Mouse (Mus musculus) intestine, embryonic 14.5 days (tissue): ENCODE data around the gene Dirc2. TPM values are rescaled to one million over a fixed set of nuclear protein-coding genes. Genes with fewer than 3 reads are reported as not detected.
A peak's percentile ranks its signal among the peaks of the same experiment; 100 is the strongest.

ENCODE experiments used
- ATAC-seq: fragments of 200-750 bp; cut with Nextera tagmentation; replicated peaks from 2 replicates; pipeline ENCODE4 v1.8.0; 2017; ENCODE audit warnings: low read depth, moderate number of reproducible peaks, moderate TSS enrichment, moderate library complexity; ENCODE audit not compliant: low FRiP score, low TSS enrichment
- DNase-seq: peaks from one replicate; pipeline ENCODE4 v3.0.0-alpha.2; 2018; ENCODE audit warnings: low spot score
- H3K27ac ChIP-seq: fragments of 300-500 bp; sonication (generic); 2 replicates; pipeline ENCODE4 v1.5.1; 2014; ENCODE audit warnings: low read depth, mild to moderate bottlenecking, control low read depth
- H3K27me3 ChIP-seq: fragments of 300-500 bp; sonication (generic); replicated peaks from 2 replicates; pipeline ENCODE4 v1.6.1; 2014; ENCODE audit warnings: low read length, control low read depth; ENCODE audit not compliant: control insufficient read depth, insufficient read depth
- H3K36me3 ChIP-seq: fragments of 300-500 bp; sonication (generic); 2 replicates; pipeline ENCODE4 v1.6.1; 2014; ENCODE audit warnings: low read length, control low read depth; ENCODE audit not compliant: control insufficient read depth, insufficient read depth
- H3K4me1 ChIP-seq: fragments of 300-500 bp; sonication (generic); replicated peaks from 2 replicates; pipeline ENCODE4 v1.6.1; 2014; ENCODE audit warnings: low read length, control low read depth, mixed read lengths; ENCODE audit not compliant: control insufficient read depth, insufficient read depth
- H3K4me2 ChIP-seq: fragments of 300-500 bp; sonication (generic); 2 replicates; pipeline ENCODE4 v1.6.1; 2014; ENCODE audit warnings: low read length
- H3K4me3 ChIP-seq: fragments of 300-500 bp; sonication (generic); 2 replicates; pipeline ENCODE4 v1.5.1; 2014; ENCODE audit warnings: low read depth, low read length, control low read depth, mixed read lengths
- H3K9ac ChIP-seq: fragments of 300-500 bp; sonication (generic); 2 replicates; pipeline ENCODE4 v1.6.1; 2014; ENCODE audit warnings: mild to moderate bottlenecking, low read length
- H3K9me3 ChIP-seq: fragments of 300-500 bp; sonication (generic); 2 replicates; pipeline ENCODE4 v1.6.1; 2016; ENCODE audit warnings: low read length, control low read depth; ENCODE audit not compliant: control insufficient read depth
- WGBS: fragments of 180-500 bp; shearing (Covaris S2); extraction: QIAGEN DNeasy Blood & Tissue Kit; methylation state at CpG from one replicate; pipeline ENCODE4 v1.1.7; 2014; 5-methylcytosine and 5-hydroxymethylcytosine counted together
- polyA plus RNA-seq: library from polyadenylated mRNA; unstranded; fragments of >200 nt; fragmentation: Nextera tagmentation; extraction: Ambion mirVana; gene quantifications from 2 replicates; pipeline ENCODE4 v1.2.1, GENCODE M21; 2014

The Dirc2 gene
- polyA plus RNA-seq, 1 experiment from 2014 or later = 18.6 TPM

GRCm38 (mm10) chr16:35664847-35665246 is 104.3 kb downstream of the Dirc2 start:
- H3K4me2 ChIP-seq = no peak overlapping the region
- ATAC-seq (no peak), DNase-seq (no peak)
- H3K36me3 ChIP-seq = no peaks in the 10 kb centered on the region
- H3K27ac ChIP-seq = no peak overlapping the region
- H3K9ac ChIP-seq = no peak overlapping the region
- no peak overlapping the region for H3K4me3 ChIP-seq
- peaks cover 12% of the 10 kb centered on the region for H3K27me3 ChIP-seq
- WGBS = 79% methylated on average over 4 of the region's 4 CpGs
- no peaks in the 10 kb centered on the region for H3K9me3 ChIP-seq
- no peaks in the 10 kb centered on the region; the same call in 1 of the 2 replicates for H3K4me1 ChIP-seq

GRCm38 (mm10) chr16:35663831-35664414 is 105.2 kb downstream of the Dirc2 start:
- H3K4me2 ChIP-seq = no peak overlapping the region
- H3K4me3 ChIP-seq = no peak overlapping the region
- no peaks in the 10 kb centered on the region for H3K36me3 ChIP-seq
- H3K27ac ChIP-seq = no peak overlapping the region
- ATAC-seq (no peak), DNase-seq (no peak)
- H3K9me3 ChIP-seq = no peaks in the 10 kb centered on the region
- peaks cover 22% of the 10 kb centered on the region for H3K27me3 ChIP-seq
- no peaks in the 10 kb centered on the region; the same call in 1 of the 2 replicates for H3K4me1 ChIP-seq
- no peak overlapping the region for H3K9ac ChIP-seq
- 87% methylated on average over 9 of the region's 9 CpGs for WGBS

GRCm38 (mm10) chr16:35660222-35660621 is 108.9 kb downstream of the Dirc2 start:
- Histone ChIP-seq H3K36me3 (no peaks in the 10 kb centered on the region), H3K9me3 (no peaks in the 10 kb centered on the region), H3K4me3 (peak overlapping the region; percentile 33), H3K27me3 (peaks cover 29% of the 10 kb centered on the region), H3K9ac (no peak overlapping the region; the same call in 1 of the 2 replicates), H3K27ac (no peak overlapping the region), H3K4me1 (no peaks in the 10 kb centered on the region; the same call in 1 of the 2 replicates), H3K4me2 (peak overlapping the region; percentile 58)
- DNase-seq (peak; percentile 68), ATAC-seq (no peak)
- 5% methylated on average over 36 of the region's 36 CpGs for WGBS

- no peak overlapping the region for H3K4me2 ChIP-seq
- H3K36me3 ChIP-seq = no peaks in the 10 kb centered on the region
- H3K4me1 ChIP-seq = no peaks in the 10 kb centered on the region
- H3K4me3 ChIP-seq = no peak overlapping the region
- H3K27me3 ChIP-seq = peaks cover 8% of the 10 kb centered on the region
- H3K9me3 ChIP-seq = no peaks in the 10 kb centered on the region
- WGBS = 86% methylated on average over 5 of the region's 5 CpGs
- ATAC-seq (no peak), DNase-seq (no peak)
- no peak overlapping the region for H3K9ac ChIP-seq
- no peak overlapping the region for H3K27ac ChIP-seq
These were observed 115.2 kb downstream of the Dirc2 start for GRCm38 (mm10) chr16:35653951-35654350.

DNA sequence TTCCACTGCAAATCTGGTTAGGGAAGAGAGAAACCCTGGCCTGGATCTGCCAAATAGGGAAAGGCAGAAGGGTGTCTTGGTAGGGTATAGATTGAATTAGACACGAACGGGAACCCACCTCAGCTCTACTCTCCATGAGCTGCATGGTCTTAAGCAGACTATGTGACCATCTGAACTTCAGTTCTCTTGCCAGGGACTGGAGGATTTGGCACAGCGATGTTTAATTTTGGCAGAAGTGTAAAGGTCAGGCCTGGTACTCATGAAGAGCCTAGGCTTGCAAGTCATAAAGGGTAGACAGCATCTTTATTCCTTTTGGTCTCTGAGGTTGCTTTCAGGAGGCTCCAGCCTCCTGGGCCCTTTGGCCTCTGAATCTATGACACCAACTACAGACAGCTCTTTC is 116.5 kb downstream of the Dirc2 start:
- 91% methylated on average over 3 of the region's 3 CpGs for WGBS
- no peaks in the 10 kb centered on the region for H3K9me3 ChIP-seq
- no peaks in the 10 kb centered on the region for H3K4me1 ChIP-seq
- no peak overlapping the region for H3K9ac ChIP-seq
- ATAC-seq (no peak), DNase-seq (no peak)
- H3K27ac ChIP-seq = no peak overlapping the region
- no peaks in the 10 kb centered on the region for H3K36me3 ChIP-seq
- no peak overlapping the region for H3K4me3 ChIP-seq
- H3K27me3 ChIP-seq = no peaks in the 10 kb centered on the region
- no peak overlapping the region for H3K4me2 ChIP-seq

GRCm38 (mm10) chr16:35652206-35652605 is 117.0 kb downstream of the Dirc2 start:
- no peaks in the 10 kb centered on the region for H3K9me3 ChIP-seq
- DNase-seq (no peak), ATAC-seq (no peak)
- 57% methylated on average over 6 of the region's 6 CpGs for WGBS
- H3K4me1 ChIP-seq = no peaks in the 10 kb centered on the region
- no peak overlapping the region for H3K9ac ChIP-seq
- H3K4me3 ChIP-seq = no peak overlapping the region
- no peak overlapping the region for H3K27ac ChIP-seq
- H3K27me3 ChIP-seq = no peaks in the 10 kb centered on the region
- H3K4me2 ChIP-seq = no peak overlapping the region
- no peaks in the 10 kb centered on the region for H3K36me3 ChIP-seq

DNA sequence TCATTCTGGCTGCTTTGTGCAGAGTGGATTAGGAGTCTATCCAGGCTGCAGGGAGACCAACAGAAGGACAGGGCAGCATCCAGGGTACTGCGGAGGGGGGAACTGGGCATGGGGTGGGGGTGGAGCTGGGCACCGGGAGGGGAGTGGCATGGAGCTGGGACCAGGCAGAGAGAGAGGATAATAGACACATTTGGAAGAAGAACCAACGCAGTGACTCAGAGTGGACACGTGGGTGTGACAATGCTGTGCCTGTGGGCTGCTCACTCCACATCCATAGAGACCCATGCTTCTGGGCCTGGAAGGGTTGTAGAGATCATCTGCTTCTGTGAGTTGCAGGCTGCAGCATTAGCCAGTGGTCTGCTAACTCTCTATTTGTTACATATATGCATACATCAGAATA is 120.3 kb downstream of the Dirc2 start:
- no peak overlapping the region for H3K27ac ChIP-seq
- H3K36me3 ChIP-seq = no peaks in the 10 kb centered on the region
- no peak overlapping the region for H3K4me3 ChIP-seq
- 78% methylated on average over 4 of the region's 4 CpGs for WGBS
- DNase-seq = no peak
- no peak overlapping the region for H3K4me2 ChIP-seq
- H3K27me3 ChIP-seq = no peaks in the 10 kb centered on the region
- no peaks in the 10 kb centered on the region for H3K4me1 ChIP-seq
- ATAC-seq = no peak
- no peak overlapping the region for H3K9ac ChIP-seq
- no peaks in the 10 kb centered on the region for H3K9me3 ChIP-seq

Other genes starting within 250 kb of the Dirc2 start
- 5.1 and 7.0 TPM in 2 replicates for gene Sema5b, start 228.2 kb downstream of the Dirc2 start, polyA plus RNA-seq
- gene Hspbap1, start 1.0 kb upstream of the Dirc2 start, polyA plus RNA-seq = 19.9 and 20.0 TPM in 2 replicates
- 1.6 and 2.1 TPM in 2 replicates for gene Parp14, start 102.2 kb upstream of the Dirc2 start, polyA plus RNA-seq
- 9.3 and 11.0 TPM in 2 replicates for gene Parp9, start 169.1 kb upstream of the Dirc2 start, polyA plus RNA-seq
- 8.0 and 8.2 TPM in 2 replicates for gene Dtx3l, start 169.8 kb upstream of the Dirc2 start, polyA plus RNA-seq
- gene Kpna1, start 209.4 kb upstream of the Dirc2 start, polyA plus RNA-seq = 44.4 and 48.1 TPM in 2 replicates